Mouse (Mus musculus) ovary, postnatal 14 days (tissue): ENCODE results near the gene Duoxa1.
"Not testable (repeated sequence)": the region's sequence is repeated elsewhere in the genome, so short reads cannot be mapped to it uniquely, and the experiment has no call there.

ENCODE experiments used
- DNase-seq: peaks from one replicate; pipeline ENCODE4 v3.0.0; 2022; ENCODE audit warnings: low spot score

Duoxa1 gene

DNA sequence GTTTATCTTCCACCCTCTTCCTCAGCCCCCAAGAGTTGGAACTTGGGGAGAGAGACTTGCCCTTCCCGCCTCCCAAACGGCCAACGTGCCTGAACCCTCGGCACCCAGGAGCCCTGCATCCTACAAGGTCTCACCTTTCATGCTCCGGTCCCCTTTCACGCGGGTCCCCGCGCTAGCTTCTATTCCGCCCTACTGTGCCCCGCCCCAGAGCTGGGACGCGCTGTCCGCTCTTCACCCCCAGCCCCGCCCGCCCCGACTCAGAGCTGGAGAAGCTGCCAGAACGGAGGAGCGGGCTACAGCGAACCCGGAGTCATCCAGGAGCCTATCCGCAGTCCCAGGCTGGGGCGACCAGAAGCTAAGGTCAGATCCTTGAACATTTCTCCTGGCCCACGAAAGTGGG lies at the start of gene Duoxa1:
Gene Duoxa1, minus strand, starts transcription at position 195 of the 400 bp plus-strand sequence.
- no peak for DNase-seq

DNA sequence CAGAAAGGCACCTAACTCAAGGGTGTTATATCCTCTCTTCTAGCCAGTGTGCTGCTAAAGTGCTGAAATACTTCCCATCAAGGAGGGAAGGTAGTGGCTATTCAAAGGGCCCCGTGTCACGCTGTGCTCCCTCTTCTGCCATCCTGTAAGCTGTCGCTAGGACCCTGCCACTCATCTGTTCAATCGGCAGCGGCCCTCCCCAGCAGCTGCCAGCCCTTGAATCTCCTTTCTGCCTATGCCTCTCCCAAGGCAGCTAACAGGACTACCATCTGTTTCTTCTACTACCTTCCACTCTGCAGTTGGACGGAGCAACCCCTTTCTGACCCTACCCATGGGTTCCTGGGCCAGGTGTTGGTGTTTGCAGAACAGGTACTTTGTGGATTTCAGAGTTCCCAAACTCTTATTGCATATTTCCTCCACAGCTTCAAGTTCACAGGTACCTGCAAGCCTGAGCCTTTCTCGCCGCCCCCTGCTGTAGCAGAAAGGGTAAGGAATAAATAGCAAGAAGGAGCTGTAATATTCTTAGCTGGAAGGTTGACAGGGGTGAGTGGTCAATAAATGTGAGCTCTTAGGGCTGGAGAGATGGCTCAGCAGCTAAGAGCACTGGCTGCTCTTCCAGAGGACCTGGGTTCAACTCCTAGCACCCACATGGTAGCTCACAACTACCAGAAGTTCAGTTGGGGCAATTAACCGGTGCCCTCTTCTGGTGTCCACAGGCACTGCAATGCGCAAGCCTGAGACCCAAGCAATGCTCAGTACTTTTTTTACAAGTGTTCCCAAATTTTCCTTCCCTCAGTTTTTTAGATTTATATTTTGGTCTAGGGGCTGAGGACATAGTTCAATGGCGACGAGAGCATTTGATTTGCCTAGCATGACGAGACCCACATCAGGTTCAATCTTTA lies 49.3 kb upstream of the Duoxa1 start:
- no peak for DNase-seq

- no peak for DNase-seq
Measured at GRCm38 (mm10) chr2:122361868-122362621, 48.5 kb upstream of the Duoxa1 start.

GRCm38 (mm10) chr2:122361181-122361580 lies 47.7 kb upstream of the Duoxa1 start:
- no peak for DNase-seq

DNA sequence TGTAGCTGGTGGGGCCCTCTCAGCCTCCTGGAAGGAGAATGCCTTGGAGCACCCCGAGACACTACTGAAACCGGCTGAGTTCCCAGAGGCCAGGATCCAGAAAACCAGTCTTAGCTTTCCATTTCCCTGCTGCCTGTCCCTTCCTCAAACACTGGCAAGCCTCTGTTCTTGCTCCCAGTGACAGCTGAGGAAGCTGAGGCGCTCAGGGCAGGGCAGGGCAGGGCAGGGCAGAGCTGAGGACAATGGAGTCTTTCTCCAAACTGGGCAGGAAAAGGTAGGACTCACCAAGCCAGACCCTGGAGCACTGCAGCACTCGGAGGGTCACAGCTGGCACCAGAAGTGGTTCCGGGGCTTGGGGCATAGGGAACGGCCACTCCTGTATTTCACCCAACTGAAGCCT lies 46.8 kb upstream of the Duoxa1 start:
- DNase-seq, result no peak

GRCm38 (mm10) chr2:122356187-122356586 lies 42.7 kb upstream of the Duoxa1 start:
- DNase-seq, result no peak

DNA sequence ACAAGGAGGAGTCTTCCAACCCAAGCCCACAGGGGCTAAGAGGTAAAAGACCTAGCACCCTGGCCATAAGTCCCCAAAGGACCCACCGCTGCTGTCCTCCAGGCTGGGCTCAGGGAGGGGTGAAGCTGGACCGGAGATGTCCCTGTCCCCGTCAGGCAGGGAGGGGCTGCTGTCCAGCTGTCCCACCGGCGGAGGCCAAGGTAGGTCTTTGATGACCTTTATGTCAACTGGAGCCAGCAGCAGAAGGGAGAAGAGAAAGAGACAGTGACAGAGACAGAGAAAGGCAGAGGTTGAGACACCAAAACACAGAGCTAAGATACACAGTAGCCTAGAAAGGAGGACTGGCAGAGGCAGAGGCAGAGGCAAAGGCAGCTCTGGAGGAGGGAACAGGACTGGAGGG lies 41.9 kb upstream of the Duoxa1 start:
- DNase-seq, result no peak

- no peak for DNase-seq
Measured at GRCm38 (mm10) chr2:122354191-122354929, 40.8 kb upstream of the Duoxa1 start.

- DNase-seq, result no peak
Measured at GRCm38 (mm10) chr2:122353765-122354164, 40.2 kb upstream of the Duoxa1 start.

DNA sequence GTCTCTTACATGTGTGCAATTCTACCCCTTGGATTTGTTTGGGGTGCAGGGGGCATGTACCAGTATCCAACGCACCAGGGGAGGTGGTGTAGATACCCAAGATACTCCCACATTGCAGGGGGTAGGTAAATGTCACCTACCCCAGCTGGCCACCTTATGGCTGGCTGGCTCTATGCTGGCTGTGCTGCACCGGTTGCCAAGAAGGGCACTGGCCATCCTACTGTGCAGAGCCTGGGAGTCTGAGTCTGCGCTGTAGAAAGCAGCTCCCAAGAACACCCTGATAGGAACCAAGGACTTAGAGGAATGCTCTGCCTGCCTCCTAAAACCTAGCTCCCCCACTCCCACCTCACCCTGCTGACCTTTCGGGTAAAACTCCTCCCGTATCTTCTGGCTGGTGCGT lies 39.5 kb upstream of the Duoxa1 start:
- DNase-seq, result no peak

DNA sequence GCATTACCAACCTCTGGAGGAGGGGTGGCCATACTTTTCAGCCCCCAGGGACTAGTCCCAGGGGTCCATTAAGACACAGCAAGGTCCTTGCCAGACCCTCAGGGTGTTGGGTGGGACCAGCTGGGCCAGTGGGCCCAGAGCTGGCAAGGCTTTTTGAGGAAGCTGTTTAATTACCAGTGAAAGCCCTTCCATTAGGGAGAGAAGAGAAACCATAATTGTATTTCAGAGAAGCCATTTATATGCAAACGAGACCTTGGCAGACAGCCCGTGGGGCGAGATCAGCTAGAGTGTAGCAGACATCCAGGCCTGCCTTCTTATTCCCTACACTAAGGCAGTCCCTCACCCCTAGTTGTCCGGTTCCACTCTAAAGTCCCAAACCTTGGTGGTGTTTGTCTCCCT lies 38.4 kb upstream of the Duoxa1 start:
- no peak for DNase-seq

DNA sequence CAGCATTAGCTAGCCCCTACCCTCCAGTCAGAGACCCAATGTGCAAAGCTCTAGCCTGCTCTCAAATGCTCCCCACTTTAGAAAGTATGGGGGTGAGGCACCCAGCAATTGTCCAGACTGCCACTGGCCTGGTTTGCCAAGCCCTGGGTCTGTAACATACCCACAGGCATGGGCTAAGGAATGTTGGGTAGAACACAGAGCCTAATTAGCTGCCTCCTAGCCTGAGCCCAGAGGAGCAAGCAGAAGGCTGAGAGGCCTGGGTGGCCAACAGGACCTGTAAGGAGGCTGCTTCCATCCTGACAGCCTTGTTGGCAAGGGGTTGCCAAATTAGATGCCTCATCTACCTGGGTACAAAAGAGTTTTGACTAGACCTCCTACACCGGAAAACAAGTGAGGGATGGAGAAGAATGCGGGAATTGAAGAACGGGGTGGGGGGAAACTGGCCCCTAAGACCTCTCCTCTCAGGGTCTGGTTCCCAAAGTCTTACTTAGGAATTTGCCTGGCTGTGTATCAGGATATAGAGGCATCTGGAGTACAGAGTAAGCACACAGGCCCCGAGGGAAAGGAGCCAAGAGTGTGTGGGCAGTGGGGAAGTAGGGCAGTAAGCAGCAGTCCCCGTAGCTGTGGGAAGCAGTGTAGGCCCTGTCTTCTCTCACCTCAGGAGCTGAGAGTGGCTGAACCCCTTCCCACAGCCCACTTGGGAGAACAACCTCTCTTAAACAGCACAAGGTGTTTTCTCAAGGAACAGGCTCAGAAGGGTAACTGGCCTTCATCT lies 37.8 kb upstream of the Duoxa1 start:
- no peak for DNase-seq

GRCm38 (mm10) chr2:122349136-122349785 lies 35.7 kb upstream of the Duoxa1 start:
- DNase-seq, result no peak

DNA sequence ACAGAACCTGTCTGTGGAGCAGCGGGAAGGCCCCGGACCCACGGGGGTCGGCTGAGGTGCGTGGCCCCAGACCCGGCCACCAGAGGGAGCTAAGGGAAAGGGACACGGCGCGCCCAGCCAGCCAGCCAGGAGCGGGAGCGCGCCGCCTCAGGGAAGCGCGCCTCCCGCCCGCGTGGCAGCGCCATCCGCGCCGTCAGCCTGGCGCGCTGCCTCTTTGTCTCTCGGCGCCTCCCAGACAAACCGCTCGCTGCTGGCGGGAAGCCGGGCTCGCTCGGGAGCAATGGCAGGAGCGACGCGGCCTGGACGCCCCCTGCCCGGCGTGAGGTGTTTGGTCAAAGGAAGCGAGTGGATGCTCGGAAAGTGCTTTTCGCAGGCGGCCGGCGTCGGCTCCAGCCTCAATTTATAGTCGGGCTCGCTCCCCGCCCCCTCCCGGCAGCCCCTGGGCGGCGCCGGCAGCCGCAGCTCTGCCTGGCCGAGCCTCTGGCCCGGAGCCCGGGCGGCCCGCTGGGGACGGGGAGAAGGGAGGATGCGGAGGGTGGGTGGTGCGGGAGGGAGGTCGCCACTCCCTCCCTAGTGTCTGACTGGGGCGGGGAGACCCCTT lies 35.1 kb upstream of the Duoxa1 start:
- peak; percentile 88 for DNase-seq

- DNase-seq, result no peak
Measured at GRCm38 (mm10) chr2:122347257-122347656, 33.7 kb upstream of the Duoxa1 start.

DNA sequence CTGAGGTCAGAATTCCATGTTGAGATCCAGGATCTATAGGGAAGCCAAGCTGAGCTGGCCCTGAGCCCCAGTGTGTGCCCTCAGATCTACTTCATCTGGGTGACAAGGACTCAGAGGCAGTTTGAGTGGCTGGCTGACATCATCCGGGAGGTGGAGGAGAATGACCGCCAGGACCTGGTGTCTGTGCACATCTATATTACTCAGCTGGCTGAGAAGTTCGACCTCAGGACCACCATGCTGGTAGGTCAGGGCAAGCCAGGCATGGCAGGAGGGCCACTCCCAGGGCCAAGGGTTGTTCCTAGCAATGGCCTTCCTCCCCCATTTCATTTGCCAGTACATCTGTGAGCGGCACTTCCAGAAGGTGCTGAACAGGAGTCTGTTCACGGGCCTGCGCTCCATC lies 32.6 kb upstream of the Duoxa1 start:
- not testable (repeated sequence) for DNase-seq

DNA sequence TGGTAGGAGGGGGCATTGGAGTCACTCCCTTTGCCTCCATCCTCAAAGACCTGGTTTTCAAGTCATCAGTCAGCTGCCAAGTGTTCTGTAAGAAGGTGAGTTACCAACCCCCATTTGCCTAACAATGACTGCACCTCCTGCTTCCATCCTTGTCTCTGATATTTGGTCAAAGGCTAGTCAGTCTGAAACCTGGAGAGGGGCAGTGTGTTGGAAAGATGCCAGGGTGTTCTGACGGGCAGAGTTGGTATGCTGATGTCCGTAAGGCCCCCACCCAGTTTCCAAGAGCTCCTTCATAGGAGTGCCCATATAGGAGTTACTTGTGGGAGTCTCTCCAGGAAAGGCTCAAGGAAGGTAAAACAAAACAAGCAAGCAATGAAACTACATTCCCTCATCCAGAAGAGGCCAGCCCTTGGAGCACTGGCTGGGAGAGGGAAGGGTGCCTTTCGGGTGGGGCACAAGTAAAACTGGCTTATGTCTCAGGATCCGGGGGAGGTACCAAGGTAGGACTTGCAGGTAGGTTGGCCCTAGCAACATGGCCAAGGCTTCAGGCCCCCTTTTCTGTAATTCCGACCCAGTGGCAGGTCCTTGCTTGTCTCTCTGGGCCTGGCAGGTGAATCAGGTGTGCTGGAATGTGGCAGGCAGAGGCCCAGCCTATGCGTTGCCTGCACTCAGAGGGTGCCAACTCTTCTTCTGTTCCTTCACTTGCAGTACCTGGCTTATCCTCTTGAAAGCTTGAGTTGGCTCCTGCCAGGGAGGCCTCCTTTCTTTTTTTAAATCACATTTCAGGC lies 31.8 kb upstream of the Duoxa1 start:
- no peak for DNase-seq

DNA sequence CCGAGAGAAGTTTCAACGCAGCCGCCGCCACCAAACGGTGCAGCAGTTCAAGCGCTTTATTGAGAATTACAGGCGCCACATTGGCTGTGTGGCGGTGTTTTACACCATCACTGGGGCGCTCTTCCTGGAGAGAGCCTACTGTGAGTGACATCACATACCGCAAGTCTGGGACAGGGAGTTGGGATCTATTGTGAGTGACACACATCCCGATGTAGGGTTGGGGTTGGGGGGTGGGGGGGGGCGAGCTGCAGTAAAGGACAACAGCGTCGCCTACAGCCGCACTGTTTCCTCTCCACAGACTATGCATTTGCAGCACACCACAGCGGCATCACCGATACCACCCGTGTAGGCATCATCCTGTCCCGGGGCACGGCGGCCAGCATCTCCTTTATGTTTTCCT lies 23.8 kb upstream of the Duoxa1 start:
- no peak for DNase-seq

DNA sequence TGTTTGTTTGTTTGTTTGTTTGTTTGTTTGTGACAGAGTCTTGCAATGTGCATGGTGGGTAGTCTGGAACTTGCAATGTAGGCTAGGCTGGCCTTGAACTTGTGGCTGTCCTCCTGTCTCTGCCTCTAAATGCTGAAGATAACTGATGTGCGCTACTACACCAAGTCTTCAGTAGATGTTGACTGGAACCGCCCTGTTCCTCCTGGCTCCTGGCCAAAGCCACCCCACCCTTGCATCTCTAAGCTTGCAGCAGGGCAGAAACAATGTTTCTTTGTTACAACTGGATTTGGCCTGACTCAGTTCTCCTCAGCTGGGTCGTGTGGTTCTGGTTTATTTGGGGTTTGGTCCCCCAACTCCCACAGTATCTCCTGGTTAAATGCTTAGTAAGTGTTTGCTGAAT lies 20.6 kb upstream of the Duoxa1 start:
- no peak for DNase-seq

DNA sequence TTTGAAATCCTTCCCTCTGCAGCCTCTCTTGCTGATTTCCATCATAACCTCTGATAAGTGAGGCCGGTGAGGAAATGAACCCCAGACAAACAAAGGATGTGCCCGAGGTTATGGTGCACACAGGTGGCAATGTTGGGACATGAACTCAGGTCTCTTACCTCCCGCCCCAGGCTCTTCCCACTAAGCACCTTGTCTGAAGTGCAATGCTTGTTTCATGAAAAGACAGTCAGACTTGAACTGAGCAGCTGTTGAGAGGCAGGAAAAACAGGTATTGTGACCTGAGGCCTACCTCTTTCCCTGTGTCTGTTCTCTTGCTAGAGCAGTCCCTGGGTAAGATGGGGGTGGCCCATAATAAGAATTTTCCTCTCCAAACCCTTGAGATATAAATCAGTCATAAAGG lies 18.7 kb upstream of the Duoxa1 start:
- no peak for DNase-seq
